Mouse (Mus musculus) brain, embryonic 14.5 days (tissue): ENCODE results near the gene Ugt1a8. TPM values are rescaled to one million over a fixed set of nuclear protein-coding genes. Genes with fewer than 3 reads are reported as not detected.
"Not testable (repeated sequence)": the region's sequence is repeated elsewhere in the genome, so short reads cannot be mapped to it uniquely, and the experiment has no call there.

Experiments used
- DNase-seq: peaks from one replicate; pipeline ENCODE4 v3.0.0-alpha.2; 2011; ENCODE audit warnings: low read depth
- CTCF ChIP-seq: fragments of 200-500 bp; IDR thresholded peaks from 2 replicates; pipeline ENCODE4 v1.5.1; 2012; ENCODE audit warnings: inconsistent platforms, mild to moderate bottlenecking, moderate library complexity, borderline replicate concordance; ENCODE audit not compliant: insufficient read depth, insufficient read length; ENCODE audit errors: extremely low read depth
- POLR2A ChIP-seq: fragments of 200-500 bp; IDR thresholded peaks from 2 replicates; pipeline ENCODE4 v1.6.1; 2012; ENCODE audit warnings: mild to moderate bottlenecking, inconsistent platforms, borderline replicate concordance; ENCODE audit not compliant: poor library complexity, insufficient read depth, insufficient read length, severe bottlenecking; ENCODE audit errors: extremely low read depth
- polyA plus RNA-seq: library from polyadenylated mRNA; depleted of rRNA; stranded (reverse); fragments of >200 nt; gene quantifications from 2 replicates; pipeline ENCODE4 v1.2.3, GENCODE M21; 2012; rRNA removed

The Ugt1a8 gene
- polyA plus RNA-seq, result not detected in 2 replicates

DNA sequence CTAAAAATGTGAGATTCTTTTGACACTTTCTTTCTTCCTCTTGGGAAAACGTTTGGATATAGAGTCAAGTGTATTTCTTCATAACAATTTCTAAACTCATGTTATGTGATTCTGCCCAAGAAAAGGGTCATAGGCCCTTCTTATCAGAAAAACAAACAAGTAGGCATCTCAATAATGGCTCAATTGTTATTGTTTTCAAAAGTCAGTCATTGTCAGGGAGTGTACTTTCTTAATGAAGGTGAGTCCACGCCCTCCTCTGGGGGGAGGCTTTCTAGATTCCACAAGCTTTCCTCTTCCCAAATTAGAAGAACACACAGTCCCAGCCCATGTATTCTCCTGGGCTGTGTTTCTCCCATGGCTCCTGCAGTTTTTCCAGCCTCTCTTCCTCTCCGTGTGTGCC lies at the start of gene Ugt1a8:
Ugt1a8 (plus strand) TSS at position 301 of the 400 bp plus-strand sequence.
- TF ChIP-seq POLR2A (no peak), CTCF (no peak)
- DNase-seq, result no peak

- not testable (repeated sequence) for DNase-seq
Observed at GRCm38 (mm10) chr1:88043044-88043443, 44.6 kb upstream of the Ugt1a8 start.

DNA sequence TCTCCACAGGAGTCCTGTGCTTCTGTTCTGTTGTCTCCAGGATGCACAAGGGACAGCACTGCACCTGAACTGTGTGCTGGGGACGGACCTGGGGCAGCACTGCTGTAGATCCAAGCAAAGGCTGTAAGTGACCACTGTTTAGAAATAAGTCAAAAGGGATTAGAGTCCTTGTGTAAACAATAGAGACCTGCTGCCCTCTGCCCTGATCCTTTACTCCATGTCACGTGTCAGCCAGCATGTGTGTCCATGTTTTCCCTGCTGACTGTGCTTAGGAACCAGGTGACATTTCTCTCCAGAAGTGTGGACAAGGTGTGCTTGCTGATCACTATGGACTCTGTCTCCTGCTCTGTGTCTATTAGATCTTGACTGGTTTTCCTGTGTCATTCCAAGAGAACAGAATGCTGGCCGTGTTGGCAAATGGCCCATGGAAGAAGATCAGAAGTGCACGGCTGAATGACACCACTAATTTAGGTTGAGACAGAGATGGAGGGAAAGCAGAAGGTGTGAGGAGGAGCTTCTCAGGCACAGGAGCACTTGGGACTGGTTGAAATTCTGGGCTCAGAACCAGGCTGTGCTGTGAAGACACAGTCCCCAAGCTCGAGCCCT lies 42.7 kb upstream of the Ugt1a8 start:
- DNase-seq, result not testable (repeated sequence)

GRCm38 (mm10) chr1:88047408-88047807 lies 40.2 kb upstream of the Ugt1a8 start:
- DNase-seq, result not testable (repeated sequence)

DNA sequence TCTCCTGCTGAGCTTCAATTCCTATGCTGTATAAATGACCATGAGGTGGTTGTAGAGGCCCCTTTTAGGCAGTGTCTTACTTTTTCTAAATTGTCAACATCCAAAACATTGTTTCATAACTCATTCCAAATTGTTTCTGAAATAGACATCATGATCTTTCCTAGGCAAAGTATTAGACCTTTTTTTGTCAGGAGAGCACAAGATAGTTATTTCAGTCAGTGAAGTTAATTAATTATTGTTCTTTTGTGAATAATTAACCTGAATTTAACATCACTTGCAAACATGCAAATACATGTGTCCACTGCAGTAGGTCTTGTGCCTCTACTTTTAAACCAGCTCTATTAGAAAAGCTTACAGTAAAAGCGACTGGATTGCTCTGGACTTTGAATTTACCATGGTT lies 32.5 kb upstream of the Ugt1a8 start, which contains the start of gene Ugt1a10:
Ugt1a10 (plus strand) TSS at position 301 of the 400 bp plus-strand sequence.
- no peak for DNase-seq
- TF ChIP-seq POLR2A, result no peak
- TF ChIP-seq CTCF, result no peak

GRCm38 (mm10) chr1:88066472-88067102 lies 21.0 kb upstream of the Ugt1a8 start:
- not testable (repeated sequence) for DNase-seq

DNA sequence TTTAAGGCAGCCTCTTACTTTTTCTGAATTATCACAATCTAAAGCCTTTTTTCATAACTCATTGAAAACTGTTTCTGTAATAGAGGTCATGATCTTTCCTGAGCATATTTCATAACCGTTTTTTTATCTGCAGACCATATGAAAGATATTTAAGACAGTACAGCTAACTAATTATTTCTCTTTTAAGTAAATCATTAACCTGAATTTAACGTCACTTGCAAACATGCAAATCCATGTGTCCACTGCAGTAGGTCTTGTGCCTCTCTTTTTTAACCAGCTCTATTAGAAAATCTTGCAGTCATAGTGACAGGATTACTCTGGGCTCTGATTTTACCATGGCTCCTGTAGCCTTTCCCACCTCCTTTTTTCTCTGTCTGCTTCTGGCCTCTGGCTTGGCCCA lies 17.1 kb upstream of the Ugt1a8 start, which contains the start of gene Ugt1a9:
Ugt1a9 (plus strand) TSS at position 306 of the 400 bp plus-strand sequence.
- DNase-seq, result no peak
- no peak for TF ChIP-seq POLR2A
- TF ChIP-seq CTCF, result no peak

GRCm38 (mm10) chr1:88070902-88071301 lies 16.7 kb upstream of the Ugt1a8 start:
- DNase-seq, result no peak
- TF ChIP-seq POLR2A (no peak), CTCF (no peak)

GRCm38 (mm10) chr1:88074471-88074870 lies 13.1 kb upstream of the Ugt1a8 start:
- TF ChIP-seq POLR2A (no peak), CTCF (no peak)
- DNase-seq, result no peak

DNA sequence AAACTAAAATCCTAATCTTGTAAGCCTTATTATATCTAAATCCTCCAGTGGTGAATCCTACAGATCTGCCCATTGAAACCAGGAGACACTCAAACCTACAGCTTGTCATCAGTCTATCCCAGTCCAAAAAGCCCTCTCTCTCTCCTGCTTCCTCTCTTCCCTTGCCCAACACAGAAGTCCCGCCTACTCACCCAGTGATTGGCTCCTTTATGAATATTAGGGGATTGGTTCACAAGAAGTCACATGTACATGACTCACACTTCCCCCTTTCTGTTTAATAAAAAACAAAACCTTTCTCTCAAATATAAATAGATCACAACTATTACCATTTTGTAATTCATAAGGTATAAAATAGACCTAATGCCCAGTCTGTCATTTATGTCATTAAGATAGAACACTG lies 10.5 kb upstream of the Ugt1a8 start:
- TF ChIP-seq POLR2A, result no peak
- no peak for TF ChIP-seq CTCF

GRCm38 (mm10) chr1:88081670-88082069 lies 5.9 kb upstream of the Ugt1a8 start:
- TF ChIP-seq CTCF (no peak), POLR2A (no peak)
- no peak for DNase-seq

More for the DNA sequence above, 10.5 kb upstream of the Ugt1a8 start:
- no peak for DNase-seq

DNA sequence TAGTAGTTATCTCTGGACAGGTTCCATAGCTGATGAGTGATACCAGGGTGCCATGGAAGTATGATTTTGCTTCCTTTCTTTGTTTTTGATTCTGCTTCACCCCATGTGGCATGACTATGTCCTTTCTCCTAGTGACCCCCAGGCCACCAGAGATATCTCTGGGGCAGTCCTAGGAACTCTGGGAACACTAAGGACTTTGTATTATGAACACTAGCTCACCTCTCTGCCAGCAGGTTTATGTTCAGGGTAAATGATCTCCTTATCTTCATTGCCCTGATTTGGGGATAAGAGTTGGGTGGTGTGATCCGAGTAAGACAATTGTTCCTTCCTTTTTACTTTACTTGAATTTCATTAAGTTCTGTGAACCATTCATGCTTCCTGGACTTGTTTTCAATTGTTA lies 1.5 kb upstream of the Ugt1a8 start:
- no peak for DNase-seq
- no peak for TF ChIP-seq POLR2A
- TF ChIP-seq CTCF, result no peak

- TF ChIP-seq POLR2A, result no peak
- TF ChIP-seq CTCF, result no peak
- DNase-seq, result no peak
Observed at GRCm38 (mm10) chr1:88092341-88092740, 4.7 kb downstream of the Ugt1a8 start.

DNA sequence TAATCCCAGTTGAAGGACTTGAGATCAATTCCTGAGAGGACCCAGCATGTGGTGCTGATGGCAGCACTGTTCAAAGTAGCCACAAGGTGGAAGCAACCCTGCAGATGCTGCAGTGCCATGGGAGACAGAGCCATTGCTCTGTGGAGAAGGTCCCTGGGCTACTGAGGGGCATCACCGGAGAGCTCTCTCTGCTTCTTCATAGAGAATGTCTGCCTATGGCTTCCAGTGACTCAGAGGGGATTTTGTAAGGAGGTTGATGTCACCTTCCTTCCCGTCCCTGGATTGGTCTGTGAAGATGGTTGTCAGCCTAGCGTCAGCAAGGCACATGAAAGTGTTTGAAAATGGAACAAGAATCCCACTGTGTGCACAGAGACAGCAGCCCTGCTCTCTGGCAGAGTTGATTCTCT lies 6.7 kb downstream of the Ugt1a8 start:
- DNase-seq, result peak; percentile 2
- TF ChIP-seq CTCF, result 0 out of 2 replicates have a peak, but pooled peaks have one; percentile 4
